8 mouse cellular contexts compared by ENCODE assay signal in genomic region chr10:75780769-75781578, GRCm38 (mm10). TPM values are rescaled to one million over a fixed set of nuclear protein-coding genes. Genes with fewer than 3 reads are reported as not detected.
DNase-seq lines count a peak whose midpoint lies in the region; ATAC-seq and TF ChIP-seq lines count a peak whose summit lies in the region.

Gene Gm20441, minus strand, starts transcription at chr10:75780954.
Gene Gstt3, minus strand, starts transcription at chr10:75781414.

- H3K27ac ChIP-seq in intestine, postnatal 0 days (ENCODE audit: low read depth, low read length): peak within 1 kb of the TSS; percentile 84
- H3K27ac ChIP-seq in neural tube, embryonic 12.5 days: no peak within 1 kb of the TSS

- H3K4me2 ChIP-seq in intestine, postnatal 0 days (replicated peaks; ENCODE audit: low read depth): peak within 1 kb of the TSS; percentile 87
- H3K4me2 ChIP-seq in neural tube, embryonic 12.5 days (replicated peaks): peak within 1 kb of the TSS; percentile 68

- peak within 1 kb of the TSS; percentile 59 for H3K9ac ChIP-seq in intestine, postnatal 0 days (ENCODE audit: low read depth, low read length)
- peak within 1 kb of the TSS; percentile 35; the same call in 1 of the 2 replicates for H3K9ac ChIP-seq in neural tube, embryonic 12.5 days

- H3K4me3 ChIP-seq in intestine, postnatal 0 days (ENCODE audit: low read depth, low read length): peak within 1 kb of the TSS; percentile 60
- peak within 1 kb of the TSS; percentile 29 for H3K4me3 ChIP-seq in neural tube, embryonic 12.5 days

- ATAC-seq in intestine, postnatal 0 days: peak; percentile 92
- no peak for ATAC-seq in neural tube, embryonic 12.5 days (ENCODE audit: low FRiP score, low read depth)

- 0 out of 2 replicates have a peak, but pooled peaks cover 4% of the 10 kb centered on the region for H3K4me1 ChIP-seq in intestine, postnatal 0 days (replicated peaks; ENCODE audit: control insufficient read depth, insufficient read depth, low read length)
- H3K4me1 ChIP-seq in neural tube, embryonic 12.5 days: peaks cover 5% of the 10 kb centered on the region; the same call in 1 of the 2 replicates

- no peaks in the 10 kb centered on the region for H3K36me3 ChIP-seq in intestine, postnatal 0 days (ENCODE audit: control insufficient read depth, insufficient read depth)
- H3K36me3 ChIP-seq in neural tube, embryonic 12.5 days: no peaks in the 10 kb centered on the region

- no peaks in the 10 kb centered on the region for H3K9me3 ChIP-seq in intestine, postnatal 0 days (ENCODE audit: control insufficient read depth)
- no peaks in the 10 kb centered on the region for H3K9me3 ChIP-seq in neural tube, embryonic 12.5 days

- TF ChIP-seq CTCF in intestine, postnatal 0 days (IDR thresholded peaks at IDR 0.05; ENCODE audit: low read depth): no peak

- no peaks in the 10 kb centered on the region for H3K27me3 ChIP-seq in intestine, postnatal 0 days (replicated peaks; ENCODE audit: control insufficient read depth, insufficient read depth, low read length)
- H3K27me3 ChIP-seq in neural tube, embryonic 12.5 days (replicated peaks): peaks cover 28% of the 10 kb centered on the region

- peak; percentile 10 for DNase-seq in right cerebral cortex, adult 18-20 months
- DNase-seq in right cerebral cortex, postnatal 36 days (ENCODE audit: low spot score in 2 of 2): no peak
- peak; percentile 61 for DNase-seq in embryo, embryonic 9.5 days (ENCODE audit: extremely low spot score)
- DNase-seq in heart, adult 18-20 months: peak; percentile 81 to 88
- DNase-seq in lung, adult 18-20 months: peak; percentile 87 to 89
- peak; percentile 84 for DNase-seq in yolk sac, embryonic 10.5 days (ENCODE audit: low spot score)

- WGBS in intestine, postnatal 0 days: under 1% methylated on average over 28 of the region's 28 CpGs
- 1% methylated on average over 28 of the region's 28 CpGs for WGBS in neural tube, embryonic 12.5 days

RNA-seq across cellular contexts. Expression of gene Gm20441, which starts in this region (rescaled TPM):
- not detected for total RNA-seq in heart, adult 18-20 months (2021)
- polyA plus RNA-seq in intestine, postnatal 0 days (2015; fragmentation: Nextera tagmentation; extraction: Ambion mirVana): 0.42 and 0.76 TPM in 2 replicates
- not detected in 2 replicates for polyA plus RNA-seq in neural tube, embryonic 12.5 days (2016; fragmentation: Nextera tagmentation; extraction: Ambion mirVana)

RNA-seq across cellular contexts. Expression of gene Gstt3, which starts in this region (rescaled TPM):
- 1 to 10 TPM; 3.7 to 5.0 TPM for total RNA-seq in heart, adult 18-20 months (2021)
- 47.7 and 51.5 TPM in 2 replicates for polyA plus RNA-seq in intestine, postnatal 0 days (2015; fragmentation: Nextera tagmentation; extraction: Ambion mirVana)
- polyA plus RNA-seq in neural tube, embryonic 12.5 days (2016; fragmentation: Nextera tagmentation; extraction: Ambion mirVana): 1.8 and 2.4 TPM in 2 replicates

Comparison
In these comparisons a context has a peak if more than half of its experiments do, and no peak if none do; other contexts are left out.
1. RNA of gene Gstt3 (polyA plus RNA-seq): 47.7 to 51.5 TPM in intestine, postnatal 0 days; 1.8 to 2.4 TPM in neural tube, embryonic 12.5 days; every median in the first group is over 10 times any median in the second.
2. DNase-seq: peak in right cerebral cortex, adult 18-20 months (single experiment), embryo, embryonic 9.5 days (single experiment), heart, adult 18-20 months (2 of 2), lung, adult 18-20 months (2 of 2) and yolk sac, embryonic 10.5 days (single experiment); none in right cerebral cortex, postnatal 36 days (0 of 2).